9 mouse cellular contexts compared by ENCODE assay signal in genomic region chr14:24253611-24254202, GRCm38 (mm10). TPM values are rescaled to one million over a fixed set of nuclear protein-coding genes. Genes with fewer than 3 reads are reported as not detected.
DNase-seq lines count a peak whose midpoint lies in the region; ATAC-seq and TF ChIP-seq lines count a peak whose summit lies in the region.
"Had no signal": no experiment of that assay in that cellular context is flagged by ENCODE, and none has a peak within 500 bp of the region (broad histone marks: within the 10 kb centered on the region; RNA-seq: fewer than 3 reads in every experiment).

No protein-coding gene starts in this region.

- H3K9me3 ChIP-seq in heart, embryonic 11.5 days (replicated peaks; ENCODE audit: control insufficient read depth, low read length): no peaks in the 10 kb centered on the region
- H3K9me3 ChIP-seq in forebrain, embryonic 13.5 days (replicated peaks): 0 out of 2 replicates have a peak, but pooled peaks cover 3% of the 10 kb centered on the region
- no peaks in the 10 kb centered on the region for H3K9me3 ChIP-seq in kidney, embryonic 15.5 days (replicated peaks)
- H3K9me3 ChIP-seq in midbrain, postnatal 0 days (ENCODE audit: low read length): no peaks in the 10 kb centered on the region

- H3K27ac ChIP-seq in heart, embryonic 11.5 days (ENCODE audit: low read depth, low read length): peak overlapping the region; percentile 88
- no peak overlapping the region for H3K27ac ChIP-seq in forebrain, embryonic 13.5 days
- H3K27ac ChIP-seq in kidney, embryonic 15.5 days: peak overlapping the region; percentile 87
- 0 out of 2 replicates have a peak overlapping the region, but pooled peaks have one; percentile 18 for H3K27ac ChIP-seq in midbrain, postnatal 0 days (ENCODE audit: low read depth, low read length)
- H3K27ac ChIP-seq in thymus, adult 2 months (ENCODE audit: control insufficient read depth, insufficient read depth, low read length): no peak overlapping the region

- DNase-seq in heart, postnatal 25 days (ENCODE audit: low spot score): no peak
- DNase-seq in midbrain, postnatal 0 days (ENCODE audit: low spot score): peak; percentile 64
- no peak for DNase-seq in layer of hippocampus, adult 9-11 months
- no peak for DNase-seq in thymus, adult 2 months

- H3K27me3 ChIP-seq in heart, embryonic 11.5 days (ENCODE audit: control insufficient read depth, insufficient read depth, low read length): no peaks in the 10 kb centered on the region
- no peaks in the 10 kb centered on the region for H3K27me3 ChIP-seq in forebrain, embryonic 13.5 days
- no peaks in the 10 kb centered on the region for H3K27me3 ChIP-seq in kidney, embryonic 15.5 days
- H3K27me3 ChIP-seq in midbrain, postnatal 0 days (ENCODE audit: insufficient read depth, low read length): no peaks in the 10 kb centered on the region
- H3K27me3 ChIP-seq in thymus, adult 2 months (ENCODE audit: control insufficient read depth, insufficient read depth, low read length): no peaks in the 10 kb centered on the region

- H3K4me3 ChIP-seq in heart, embryonic 11.5 days (ENCODE audit: low read depth, low read length): no peak overlapping the region
- H3K4me3 ChIP-seq in forebrain, embryonic 13.5 days: no peak overlapping the region
- no peak overlapping the region for H3K4me3 ChIP-seq in kidney, embryonic 15.5 days (replicated peaks)
- H3K4me3 ChIP-seq in midbrain, postnatal 0 days (ENCODE audit: low read depth, low read length): no peak overlapping the region
- no peak overlapping the region for H3K4me3 ChIP-seq in thymus, adult 2 months (ENCODE audit: control insufficient read depth, insufficient read depth, low read length)

- no peak for TF ChIP-seq CTCF in midbrain, postnatal 0 days (IDR thresholded peaks at IDR 0.05)
- no peak for TF ChIP-seq CTCF in thymus, adult 2 months (IDR thresholded peaks at IDR 0.05; ENCODE audit: borderline replicate concordance, control insufficient read depth, extremely low read depth, insufficient read depth, low read length, poor library complexity)

- H3K9ac ChIP-seq in heart, embryonic 11.5 days (ENCODE audit: low read depth, low read length): peak overlapping the region; percentile 52; the same call in 1 of the 2 replicates
- no peak overlapping the region for H3K9ac ChIP-seq in forebrain, embryonic 13.5 days
- H3K9ac ChIP-seq in kidney, embryonic 15.5 days: no peak overlapping the region
- no peak overlapping the region for H3K9ac ChIP-seq in midbrain, postnatal 0 days (replicated peaks; ENCODE audit: low read length, poor library complexity, severe bottlenecking)

- H3K4me2 ChIP-seq in heart, embryonic 11.5 days: peak overlapping the region; percentile 54
- no peak overlapping the region for H3K4me2 ChIP-seq in forebrain, embryonic 13.5 days
- peak overlapping the region; percentile 46 for H3K4me2 ChIP-seq in kidney, embryonic 15.5 days
- H3K4me2 ChIP-seq in midbrain, postnatal 0 days (ENCODE audit: low read depth, low read length, poor library complexity, severe bottlenecking): no peak overlapping the region

- no peak for TF ChIP-seq POLR2A in thymus, adult 2 months (IDR thresholded peaks at IDR 0.05; ENCODE audit: control insufficient read depth, extremely low read depth, insufficient read depth, low read length, poor library complexity)

- WGBS in heart, embryonic 11.5 days (ENCODE audit: insufficient replicate concordance): 3% methylated on average over 8 of the region's 8 CpGs
- WGBS in forebrain, embryonic 13.5 days: 11% methylated on average over 8 of the region's 8 CpGs
- 7% methylated on average over 8 of the region's 8 CpGs for WGBS in kidney, embryonic 15.5 days
- WGBS in midbrain, postnatal 0 days: 7% methylated on average over 8 of the region's 8 CpGs
- whole genome bisulfite sequencing in thymus, adult 2 months: 16% methylated on average over 8 of the region's 8 CpGs

- peak; percentile 72 for ATAC-seq in heart, embryonic 11.5 days (replicated peaks; ENCODE audit: insufficient number of reproducible peaks, low FRiP score, low TSS enrichment)
- ATAC-seq in forebrain, embryonic 13.5 days: peak; percentile 55; the same call in 1 of the 2 replicates
- ATAC-seq in kidney, embryonic 15.5 days (replicated peaks; ENCODE audit: low FRiP score): peak; percentile 94
- peak; percentile 68; the same call in 1 of the 2 replicates for ATAC-seq in midbrain, postnatal 0 days (ENCODE audit: low FRiP score)
- no peak for ATAC-seq in CD4-positive, CD25-positive, alpha-beta regulatory T cell, adult 4 months

- H3K4me1 ChIP-seq in heart, embryonic 11.5 days (ENCODE audit: control insufficient read depth, insufficient read depth, low read length): peaks cover 17% of the 10 kb centered on the region
- H3K4me1 ChIP-seq in forebrain, embryonic 13.5 days: peaks cover 11% of the 10 kb centered on the region
- peaks cover 23% of the 10 kb centered on the region for H3K4me1 ChIP-seq in kidney, embryonic 15.5 days
- H3K4me1 ChIP-seq in midbrain, postnatal 0 days (ENCODE audit: insufficient read depth, low read length): no peaks in the 10 kb centered on the region; the same call in 1 of the 2 replicates
- H3K4me1 ChIP-seq in thymus, adult 2 months (replicated peaks; ENCODE audit: control insufficient read depth, insufficient read depth, low read length): no peaks in the 10 kb centered on the region

- intact Hi-C loops in heart, postnatal 25 days (cut with DNase I): no loop called here

- H3K36me3 ChIP-seq in heart, embryonic 11.5 days (ENCODE audit: control insufficient read depth, insufficient read depth, low read length): no peaks in the 10 kb centered on the region
- H3K36me3 ChIP-seq in forebrain, embryonic 13.5 days (ENCODE audit: poor library complexity, severe bottlenecking): no peaks in the 10 kb centered on the region
- no peaks in the 10 kb centered on the region for H3K36me3 ChIP-seq in kidney, embryonic 15.5 days
- H3K36me3 ChIP-seq in midbrain, postnatal 0 days (ENCODE audit: insufficient read depth, low read length): no peaks in the 10 kb centered on the region
- H3K36me3 ChIP-seq in thymus, adult 2 months (ENCODE audit: control insufficient read depth, insufficient read depth, low read length): no peaks in the 10 kb centered on the region

RNA-seq across cellular contexts. Expression of gene Dlg5, which starts 8.0 kb away (rescaled TPM):
- polyA plus RNA-seq in heart, embryonic 11.5 days (2014; fragmentation: Nextera tagmentation; extraction: Ambion mirVana): 16.3 and 17.4 TPM in 2 replicates
- total RNA-seq in heart, postnatal 25 days (2021): 1 to 10 TPM; 7.9 to 8.4 TPM
- 15.5 and 18.4 TPM in 2 replicates for polyA plus RNA-seq in forebrain, embryonic 13.5 days (2015; fragmentation: Nextera tagmentation; extraction: Ambion mirVana)
- 14.5 and 18.6 TPM in 2 replicates for polyA plus RNA-seq in kidney, embryonic 15.5 days (2015; fragmentation: Nextera tagmentation; extraction: Ambion mirVana)
- 84.3 and 87.4 TPM in 2 replicates for total RNA-seq in midbrain, postnatal 0 days (2014; rRNA removed)
- 15.3 and 17.9 TPM in 2 replicates for polyA plus RNA-seq in midbrain, postnatal 0 days (2015; fragmentation: Nextera tagmentation; extraction: Ambion mirVana)
- 7.5 and 8.7 TPM in 2 replicates for polyA plus RNA-seq in thymus, adult 2 months (2012; rRNA removed)
- under 1 TPM; 0.32 to 0.49 TPM for polyA plus RNA-seq in CD4-positive, CD25-positive, alpha-beta regulatory T cell, adult 4 months (2017; shearing (Covaris generic))

RNA-seq across cellular contexts. Expression of gene E330034G19Rik, which starts 39.3 kb away (rescaled TPM):
- polyA plus RNA-seq in heart, embryonic 11.5 days (2014; fragmentation: Nextera tagmentation; extraction: Ambion mirVana): not detected in 2 replicates
- total RNA-seq in heart, postnatal 25 days (2021): not detected
- polyA plus RNA-seq in forebrain, embryonic 13.5 days (2015; fragmentation: Nextera tagmentation; extraction: Ambion mirVana): not detected in 2 replicates
- polyA plus RNA-seq in kidney, embryonic 15.5 days (2015; fragmentation: Nextera tagmentation; extraction: Ambion mirVana): not detected in 2 replicates
- total RNA-seq in midbrain, postnatal 0 days (2014; rRNA removed): not detected in 2 replicates
- polyA plus RNA-seq in midbrain, postnatal 0 days (2015; fragmentation: Nextera tagmentation; extraction: Ambion mirVana): 0.11 TPM in 1 of 2 replicates, not detected in the other
- polyA plus RNA-seq in thymus, adult 2 months (2012; rRNA removed): not detected in 2 replicates
- polyA plus RNA-seq in CD4-positive, CD25-positive, alpha-beta regulatory T cell, adult 4 months (2017; shearing (Covaris generic)): not detected
- polyA plus RNA-seq: large intestine, adult 2 months had no signal

Comparison
In these comparisons a context has a peak if more than half of its experiments do, and no peak if none do; other contexts are left out.
1. H3K27ac ChIP-seq: peak in heart, embryonic 11.5 days (single experiment), kidney, embryonic 15.5 days (single experiment) and midbrain, postnatal 0 days (single experiment); none in forebrain, embryonic 13.5 days (single experiment) and thymus, adult 2 months (single experiment).
2. H3K4me2 ChIP-seq: peak in heart, embryonic 11.5 days (single experiment) and kidney, embryonic 15.5 days (single experiment); none in forebrain, embryonic 13.5 days (single experiment) and midbrain, postnatal 0 days (single experiment).